Mouse (Mus musculus) neural tube, embryonic 11.5 days (tissue): Measurements from ENCODE around the gene Arap1. TPM values are rescaled to one million over a fixed set of nuclear protein-coding genes. Genes with fewer than 3 reads are reported as not detected.

Experiments used
- ATAC-seq: fragments of 200-750 bp; cut with Nextera tagmentation; 2 replicates; pipeline ENCODE4 v1.8.0; 2017; ENCODE audit warnings: moderate number of reproducible peaks, mild to moderate bottlenecking, moderate TSS enrichment, moderate library complexity; ENCODE audit not compliant: insufficient read depth, low FRiP score, low TSS enrichment
- DNase-seq: peaks from one replicate; pipeline ENCODE4 v3.0.0-alpha.2; 2015; ENCODE audit warnings: low spot score
- H3K27ac ChIP-seq: fragments of 300-500 bp; sonication (generic); 2 replicates; pipeline ENCODE4 v1.5.1; 2014; ENCODE audit warnings: low read depth, mild to moderate bottlenecking, low read length
- H3K27me3 ChIP-seq: fragments of 300-500 bp; sonication (generic); 2 replicates; pipeline ENCODE4 v1.6.1; 2014; ENCODE audit warnings: mild to moderate bottlenecking, low read length, mixed read lengths; ENCODE audit not compliant: control insufficient read depth, insufficient read depth
- H3K36me3 ChIP-seq: fragments of 300-500 bp; sonication (generic); 2 replicates; pipeline ENCODE4 v1.6.1; 2014; ENCODE audit warnings: mild to moderate bottlenecking, low read length, moderate library complexity, mixed read lengths; ENCODE audit not compliant: control insufficient read depth, insufficient read depth
- H3K4me1 ChIP-seq: fragments of 300-500 bp; sonication (generic); 2 replicates; pipeline ENCODE4 v1.6.1; 2014; ENCODE audit warnings: low read length, mixed read lengths; ENCODE audit not compliant: control insufficient read depth, insufficient read depth
- H3K4me2 ChIP-seq: fragments of 300-500 bp; sonication (generic); 2 replicates; pipeline ENCODE4 v1.6.1; 2014; ENCODE audit warnings: low read depth, mild to moderate bottlenecking, moderate library complexity
- H3K4me3 ChIP-seq: fragments of 300-500 bp; sonication (generic); 2 replicates; pipeline ENCODE4 v1.5.1; 2014; ENCODE audit warnings: low read depth, low read length
- H3K9ac ChIP-seq: fragments of 300-500 bp; sonication (generic); 2 replicates; pipeline ENCODE4 v1.6.1; 2014; ENCODE audit warnings: mild to moderate bottlenecking, low read length
- H3K9me3 ChIP-seq: fragments of 300-500 bp; sonication (generic); 2 replicates; pipeline ENCODE4 v1.6.1; 2016; ENCODE audit warnings: low read length; ENCODE audit not compliant: control insufficient read depth
- WGBS: fragments of 180-500 bp; shearing (Covaris S2); extraction: QIAGEN DNeasy Blood & Tissue Kit; methylation state at CpG from one replicate; pipeline ENCODE4 v1.1.7; 2014; 5-methylcytosine and 5-hydroxymethylcytosine counted together
- polyA plus RNA-seq: library from polyadenylated mRNA; unstranded; fragments of >200 nt; fragmentation: Nextera tagmentation; extraction: Ambion mirVana; gene quantifications from 2 replicates; pipeline ENCODE4 v1.2.1, GENCODE M21; 2014

The Arap1 gene
- polyA plus RNA-seq, 1 experiment from 2014 or later, result 11.2 TPM

DNA sequence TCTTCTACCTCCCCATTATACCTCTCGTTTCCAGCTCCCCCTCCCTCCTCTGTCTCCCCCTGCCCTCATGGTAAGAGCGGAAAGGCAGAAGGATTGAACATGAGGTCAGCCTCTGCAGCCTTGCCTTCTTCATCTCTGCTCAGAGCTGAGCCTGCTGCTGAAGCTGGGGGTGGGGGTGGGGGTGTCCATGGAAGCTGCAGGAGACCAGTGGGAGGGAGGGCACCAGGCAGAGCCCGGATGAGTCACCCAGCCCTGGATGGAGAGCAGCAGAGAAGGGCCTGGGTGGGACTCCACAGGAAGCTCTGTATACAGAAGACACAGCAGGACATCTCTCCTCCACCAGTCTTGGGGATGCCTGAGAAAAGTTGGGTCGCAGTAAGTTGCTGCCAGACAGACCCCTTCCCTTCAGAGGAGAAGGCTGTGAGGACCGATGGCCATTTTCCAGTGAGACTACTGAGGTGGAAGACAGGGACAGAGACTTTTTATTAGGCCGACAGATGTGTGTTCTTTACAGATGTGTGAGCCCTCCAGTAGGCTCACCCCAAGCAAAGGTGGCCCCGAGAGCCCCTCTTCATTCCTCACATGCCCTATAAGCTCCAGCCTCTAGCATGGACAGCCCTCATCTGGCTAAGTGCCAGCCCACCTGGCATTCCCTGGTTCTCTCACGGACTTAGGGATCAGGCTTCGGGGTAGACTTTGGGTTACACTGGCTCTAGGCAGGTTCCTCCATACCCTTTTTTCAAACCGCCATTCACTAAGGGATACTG, 17.6 kb upstream of the Arap1 start:
- Histone ChIP-seq H3K27ac (no peak overlapping the region), H3K9ac (no peak overlapping the region), H3K27me3 (no peaks in the 10 kb centered on the region), H3K9me3 (no peaks in the 10 kb centered on the region), H3K4me1 (no peaks in the 10 kb centered on the region), H3K36me3 (no peaks in the 10 kb centered on the region), H3K4me2 (no peak overlapping the region), H3K4me3 (no peak overlapping the region)
- 73% methylated on average over 10 of the region's 10 CpGs for WGBS
- DNase-seq (no peak), ATAC-seq (no peak)

GRCm38 (mm10) chr7:101330841-101331173, 17.1 kb upstream of the Arap1 start:
- no peaks in the 10 kb centered on the region for H3K36me3 ChIP-seq
- H3K27me3 ChIP-seq, result no peaks in the 10 kb centered on the region
- H3K27ac ChIP-seq, result no peak overlapping the region
- no peak overlapping the region for H3K9ac ChIP-seq
- H3K4me1 ChIP-seq, result no peaks in the 10 kb centered on the region
- no peaks in the 10 kb centered on the region for H3K9me3 ChIP-seq
- ATAC-seq, result no peak
- DNase-seq, result no peak
- H3K4me3 ChIP-seq, result no peak overlapping the region
- H3K4me2 ChIP-seq, result no peak overlapping the region
- WGBS, result 69% methylated on average over 4 of the region's 4 CpGs

GRCm38 (mm10) chr7:101332045-101332831, 15.6 kb upstream of the Arap1 start:
- H3K36me3 ChIP-seq, result no peaks in the 10 kb centered on the region
- H3K9me3 ChIP-seq, result no peaks in the 10 kb centered on the region
- H3K9ac ChIP-seq, result no peak overlapping the region
- DNase-seq (no peak), ATAC-seq (no peak)
- no peaks in the 10 kb centered on the region for H3K4me1 ChIP-seq
- H3K27ac ChIP-seq, result no peak overlapping the region
- H3K4me2 ChIP-seq, result no peak overlapping the region
- H3K27me3 ChIP-seq, result no peaks in the 10 kb centered on the region
- 85% methylated on average over 5 of the region's 5 CpGs for WGBS
- H3K4me3 ChIP-seq, result no peak overlapping the region

GRCm38 (mm10) chr7:101335228-101335627, 12.6 kb upstream of the Arap1 start:
- no peak overlapping the region for H3K27ac ChIP-seq
- 88% methylated on average over 2 of the region's 2 CpGs for WGBS
- H3K36me3 ChIP-seq, result no peaks in the 10 kb centered on the region

DNA sequence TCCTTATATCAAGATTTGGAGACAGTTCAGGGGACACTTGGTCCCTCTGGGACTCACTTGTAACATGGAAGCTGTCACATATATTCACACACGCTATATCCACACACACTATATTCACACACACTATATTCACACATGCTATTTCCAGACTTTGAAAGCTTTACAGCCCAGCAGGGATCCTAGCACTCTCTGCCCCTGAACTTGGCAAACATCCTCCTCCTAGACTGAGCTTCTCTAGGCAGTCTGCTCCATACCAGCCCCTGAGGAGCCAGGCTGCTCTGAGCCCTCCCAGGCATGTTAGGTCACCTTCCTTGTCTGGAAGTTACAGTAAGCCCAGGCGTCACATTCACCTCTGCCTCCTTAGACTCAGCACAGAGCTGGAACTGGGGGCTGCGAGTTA, 11.2 kb upstream of the Arap1 start:
- Histone ChIP-seq H3K9ac (no peak overlapping the region), H3K27me3 (no peaks in the 10 kb centered on the region), H3K4me2 (no peak overlapping the region), H3K27ac (no peak overlapping the region), H3K4me3 (no peak overlapping the region), H3K36me3 (no peaks in the 10 kb centered on the region), H3K4me1 (no peaks in the 10 kb centered on the region), H3K9me3 (no peaks in the 10 kb centered on the region)
- ATAC-seq (no peak), DNase-seq (no peak)
- 90% methylated on average over 3 of the region's 3 CpGs for WGBS

More at GRCm38 (mm10) chr7:101335228-101335627, 12.6 kb upstream of the Arap1 start:
- Histone ChIP-seq H3K27me3 (no peaks in the 10 kb centered on the region), H3K4me2 (no peak overlapping the region), H3K9ac (no peak overlapping the region), H3K9me3 (no peaks in the 10 kb centered on the region), H3K4me1 (no peaks in the 10 kb centered on the region), H3K4me3 (no peak overlapping the region)
- ATAC-seq, result no peak
- no peak for DNase-seq

DNA sequence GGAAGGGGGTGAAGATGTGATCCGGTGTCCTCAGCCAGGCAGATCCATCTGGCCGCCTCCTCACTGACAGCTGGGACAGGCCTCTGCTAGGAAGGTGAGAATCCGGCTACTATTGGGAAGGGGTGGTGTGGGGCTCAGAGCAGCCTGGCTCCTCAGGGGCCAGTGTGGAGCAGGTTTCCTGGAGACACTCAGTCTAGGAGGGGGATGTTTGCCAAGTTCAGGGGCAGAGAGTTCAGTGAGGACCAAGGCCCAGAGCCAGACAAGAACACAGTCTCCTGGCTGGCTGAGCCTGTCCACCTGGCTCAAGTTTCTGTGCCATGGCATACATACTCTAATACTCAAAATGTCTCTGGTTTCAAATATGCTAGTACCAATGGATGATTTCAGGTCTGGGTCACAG, 10.5 kb upstream of the Arap1 start:
- H3K27me3 ChIP-seq, result no peaks in the 10 kb centered on the region
- no peak overlapping the region for H3K9ac ChIP-seq
- no peak overlapping the region for H3K27ac ChIP-seq
- no peaks in the 10 kb centered on the region for H3K36me3 ChIP-seq
- H3K4me1 ChIP-seq, result no peaks in the 10 kb centered on the region
- H3K9me3 ChIP-seq, result no peaks in the 10 kb centered on the region
- DNase-seq (no peak), ATAC-seq (no peak)
- H3K4me3 ChIP-seq, result no peak overlapping the region
- 85% methylated on average over 3 of the region's 3 CpGs for WGBS
- H3K4me2 ChIP-seq, result no peak overlapping the region

DNA sequence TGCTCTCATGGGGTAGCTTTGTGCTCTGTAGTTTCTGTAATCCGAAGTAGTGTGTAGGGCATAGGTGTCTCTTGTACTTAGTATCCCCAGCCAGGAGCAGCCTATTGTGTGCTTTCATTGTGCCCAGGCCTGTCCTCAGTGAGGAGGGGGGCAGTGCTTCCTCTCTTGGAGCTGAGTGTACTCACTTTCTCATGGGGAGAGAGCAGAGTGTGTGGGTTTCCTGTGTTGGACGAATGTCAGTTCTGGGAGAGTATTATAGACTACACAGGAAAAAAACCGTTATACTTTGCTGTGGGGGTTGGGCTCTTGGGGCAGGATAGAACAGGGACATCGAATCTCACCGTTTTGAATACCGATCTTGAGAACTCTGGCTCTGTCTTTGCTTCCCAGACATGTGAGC, 6.5 kb upstream of the Arap1 start:
- Histone ChIP-seq H3K36me3 (no peaks in the 10 kb centered on the region), H3K27me3 (no peaks in the 10 kb centered on the region), H3K4me2 (no peak overlapping the region), H3K4me3 (no peak overlapping the region), H3K27ac (no peak overlapping the region), H3K9me3 (no peaks in the 10 kb centered on the region), H3K4me1 (no peaks in the 10 kb centered on the region), H3K9ac (no peak overlapping the region)
- DNase-seq (no peak), ATAC-seq (no peak)
- WGBS, result 79% methylated on average over 6 of the region's 6 CpGs

GRCm38 (mm10) chr7:101343135-101343534, 4.7 kb upstream of the Arap1 start:
- no peak for DNase-seq
- Histone ChIP-seq H3K27me3 (no peaks in the 10 kb centered on the region), H3K4me2 (no peak overlapping the region), H3K27ac (no peak overlapping the region), H3K4me1 (peaks cover 6% of the 10 kb centered on the region; the same call in 1 of the 2 replicates), H3K9me3 (no peaks in the 10 kb centered on the region), H3K9ac (no peak overlapping the region), H3K4me3 (no peak overlapping the region), H3K36me3 (no peaks in the 10 kb centered on the region)
- ATAC-seq, result no peak
- 70% methylated on average over 7 of the region's 7 CpGs for WGBS

- no peak for DNase-seq
- 70% methylated on average over 4 of the region's 4 CpGs for WGBS
- Histone ChIP-seq H3K4me3 (no peak overlapping the region), H3K9ac (no peak overlapping the region), H3K4me2 (no peak overlapping the region), H3K9me3 (no peaks in the 10 kb centered on the region), H3K36me3 (no peaks in the 10 kb centered on the region), H3K27me3 (peaks cover 7% of the 10 kb centered on the region; the same call in 1 of the 2 replicates), H3K4me1 (peaks cover 10% of the 10 kb centered on the region; the same call in 1 of the 2 replicates), H3K27ac (no peak overlapping the region)
- ATAC-seq, result no peak
Observed at GRCm38 (mm10) chr7:101344892-101345291, 3.0 kb upstream of the Arap1 start.
